Mouse (Mus musculus): ENCODE results near the gene Zim1. TPM values are rescaled to one million over a fixed set of nuclear protein-coding genes. Genes with fewer than 3 reads are reported as not detected.

Gene Zim1
- 1 to 10 TPM; 7.8 to 9.6 TPM for total RNA-seq (2021)

DNA sequence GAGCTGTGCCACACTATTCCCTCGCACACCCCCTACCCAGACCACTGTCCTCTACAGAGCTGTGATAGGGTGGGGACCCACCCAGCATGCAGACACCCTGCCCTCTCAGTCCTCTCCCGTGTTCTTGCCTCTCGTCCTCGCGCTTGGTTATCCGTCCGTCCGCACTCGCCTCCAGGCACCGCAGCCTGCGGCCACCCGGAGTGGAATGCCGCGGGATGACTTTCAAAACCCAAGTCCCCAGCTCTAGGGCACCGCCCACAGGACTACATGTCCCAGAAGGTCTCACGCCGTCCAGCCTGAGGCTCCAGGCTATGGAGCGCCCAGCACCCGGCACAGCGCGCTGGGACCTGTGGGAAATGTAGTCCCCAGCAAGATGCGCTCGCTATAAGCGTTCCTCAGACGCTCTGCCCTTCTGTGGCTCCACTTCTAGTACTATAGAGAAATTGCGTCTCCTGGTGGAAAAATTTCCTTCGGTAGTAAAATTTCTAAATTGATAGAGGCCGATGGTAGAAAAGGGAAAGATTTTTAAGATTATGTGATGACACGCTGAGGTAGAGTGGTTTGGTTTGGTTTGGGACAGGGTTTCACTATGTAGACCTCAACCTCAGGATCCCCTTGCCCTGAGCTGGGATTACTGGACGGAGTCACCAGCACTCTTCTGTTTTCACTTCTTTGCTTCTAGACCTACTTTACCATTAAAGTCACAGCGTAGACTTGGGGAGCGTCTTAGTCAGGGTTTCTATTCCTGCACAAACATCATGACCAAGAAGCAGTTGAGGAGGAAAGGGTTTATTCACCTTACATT is at the start of gene Zim1:
Zim1 (minus strand) TSS at position 210 of the 805 bp plus-strand sequence.
- intact Hi-C loops (cut with DNase I): loop anchor here (10.0 kb wide), 1 partner anchor 332 kb away; the partner anchor contains the start of gene Zfp78
- DNase-seq: peak; percentile 89 to 91

DNA sequence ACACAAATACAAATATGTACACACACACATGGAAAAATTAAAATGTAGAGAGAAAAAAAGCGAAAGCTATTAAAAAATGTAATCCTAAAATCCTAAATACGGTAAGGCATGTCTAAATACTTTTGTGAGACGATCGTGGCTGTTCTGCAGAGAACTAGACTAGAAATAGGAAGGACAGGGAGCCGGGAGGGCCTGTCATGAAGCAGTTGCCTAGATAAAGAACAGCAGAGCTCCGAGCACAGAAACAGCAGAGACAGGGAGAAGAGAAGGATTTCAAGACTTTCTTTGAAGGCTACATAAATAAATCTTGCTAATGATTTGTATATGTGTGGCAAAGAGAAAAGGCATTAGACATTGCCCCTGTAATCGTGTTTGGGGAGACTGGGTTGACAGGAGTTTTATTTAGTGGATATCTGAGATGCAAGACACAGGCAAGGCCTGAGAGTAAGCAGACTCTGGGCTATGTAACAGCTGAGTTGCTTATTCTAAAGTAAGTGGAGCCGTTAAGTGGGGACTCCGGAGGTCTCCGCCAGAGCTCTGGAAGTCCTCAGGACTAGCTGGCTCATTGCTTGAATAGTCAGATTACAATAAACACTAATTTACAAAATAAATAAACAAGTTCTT is 48.1 kb upstream of the Zim1 start:
- intact Hi-C loops (cut with DNase I): no loop called here
- no peak for DNase-seq

DNA sequence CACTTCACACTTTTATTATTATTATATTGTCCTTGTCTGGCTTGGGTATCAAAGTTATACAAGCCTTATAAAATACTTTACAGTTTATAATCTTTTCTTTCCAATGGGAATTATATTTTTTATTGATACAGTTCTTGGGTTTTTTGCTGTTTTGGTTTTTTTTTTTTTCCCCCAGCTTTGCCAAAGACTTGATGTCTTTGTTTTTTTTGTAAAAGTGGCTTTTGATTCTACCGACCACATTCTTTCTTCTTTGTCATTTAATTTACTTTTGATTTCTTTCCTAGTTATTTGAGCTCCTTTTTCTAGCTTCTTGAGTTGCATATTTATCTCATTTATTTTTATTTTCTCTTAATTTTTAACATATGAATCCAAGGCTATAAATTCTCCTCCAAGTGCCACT is 39.8 kb upstream of the Zim1 start:
- intact Hi-C loops (cut with DNase I): no loop called here

DNA sequence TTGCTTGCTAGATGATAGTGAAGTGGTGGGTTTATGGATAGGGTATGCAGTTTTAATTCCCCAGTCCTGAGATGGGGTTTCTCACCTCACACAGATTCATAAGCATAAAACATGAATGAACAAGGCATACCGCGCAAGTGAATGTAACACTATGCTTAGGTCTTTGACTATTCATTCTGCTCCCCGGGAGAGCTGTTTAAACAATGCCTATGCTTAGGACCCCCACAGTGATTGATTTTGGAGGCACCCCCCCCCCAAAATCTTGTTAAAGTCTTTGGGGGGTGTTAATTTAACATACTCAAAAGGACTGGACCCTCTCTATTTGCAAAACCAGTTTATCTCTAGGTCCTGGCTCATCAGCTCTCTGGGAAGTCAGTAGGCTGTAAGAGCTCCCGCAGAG is 35.7 kb upstream of the Zim1 start:
- DNase-seq: no peak
- intact Hi-C loops (cut with DNase I): no loop called here

More for the DNA sequence above, 39.8 kb upstream of the Zim1 start:
- no peak for DNase-seq

DNA sequence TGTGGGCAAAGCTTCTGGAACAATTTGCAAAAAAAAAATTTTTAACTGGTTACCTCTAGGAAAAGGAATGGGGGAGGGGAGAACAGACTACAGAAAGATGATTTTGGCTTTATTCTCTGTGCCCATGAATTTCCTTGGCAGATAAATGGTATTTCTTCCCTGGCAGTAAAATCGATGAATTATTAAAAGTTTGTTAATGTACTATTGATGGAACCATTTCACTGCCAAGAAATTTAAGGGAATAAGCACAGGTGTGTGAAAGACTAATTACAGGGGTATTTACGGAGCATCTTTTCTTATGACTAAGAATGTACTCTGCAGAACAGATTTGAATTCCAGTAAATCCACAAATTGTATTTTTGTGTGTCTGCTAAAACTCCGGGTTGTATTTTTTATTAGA is 35.1 kb upstream of the Zim1 start:
- intact Hi-C loops (cut with DNase I): no loop called here

DNA sequence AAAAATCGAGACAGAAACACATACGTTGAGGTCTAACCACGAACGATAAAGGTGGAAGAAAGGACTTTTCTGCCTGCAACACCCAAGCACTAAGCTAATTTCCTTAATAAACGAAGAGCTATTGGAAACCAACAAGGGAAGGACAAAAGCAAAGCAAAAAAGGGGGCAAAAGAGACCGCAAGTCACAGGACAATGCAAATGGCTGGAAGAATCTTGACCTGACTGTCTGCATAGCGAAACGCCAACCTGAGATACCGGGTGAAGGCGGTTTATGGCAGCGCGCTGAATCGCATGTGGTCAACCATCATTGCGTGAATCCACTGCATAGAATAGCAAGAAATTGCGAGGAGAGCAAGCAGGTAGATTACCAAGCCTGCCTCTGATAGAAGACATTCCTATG is 34.6 kb upstream of the Zim1 start:
- intact Hi-C loops (cut with DNase I): no loop called here
- DNase-seq: peak; percentile 9 to 11

More for the DNA sequence above, 35.1 kb upstream of the Zim1 start:
- DNase-seq: no peak

DNA sequence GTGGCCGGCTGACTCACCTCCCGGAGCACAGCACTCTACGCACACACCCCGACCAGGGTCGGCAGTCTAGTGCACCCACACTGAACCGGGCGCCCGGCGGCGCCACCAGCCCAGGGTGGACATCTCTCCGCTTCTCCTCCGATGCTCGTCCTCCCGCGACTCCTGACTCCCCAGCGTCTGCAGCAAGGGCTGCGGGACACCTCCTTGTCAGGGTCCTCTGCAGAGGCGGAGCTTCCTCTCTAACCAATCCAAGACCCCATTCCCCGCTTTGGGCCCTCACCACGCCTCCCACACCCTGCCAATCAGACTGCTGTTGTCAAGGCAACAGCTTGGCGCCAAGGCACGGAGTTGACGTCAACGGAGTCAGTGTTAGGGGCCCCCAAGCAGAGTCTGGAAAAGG is 34.0 kb upstream of the Zim1 start, which contains the start of the genes Peg3 and Usp29:
Peg3 (minus strand) TSS at position 191 of the 400 bp plus-strand sequence.
Usp29 (plus strand) TSS at position 338 of the 400 bp plus-strand sequence.
- intact Hi-C loops (cut with DNase I): no loop called here
- peak; percentile 88 to 89 for DNase-seq

DNA sequence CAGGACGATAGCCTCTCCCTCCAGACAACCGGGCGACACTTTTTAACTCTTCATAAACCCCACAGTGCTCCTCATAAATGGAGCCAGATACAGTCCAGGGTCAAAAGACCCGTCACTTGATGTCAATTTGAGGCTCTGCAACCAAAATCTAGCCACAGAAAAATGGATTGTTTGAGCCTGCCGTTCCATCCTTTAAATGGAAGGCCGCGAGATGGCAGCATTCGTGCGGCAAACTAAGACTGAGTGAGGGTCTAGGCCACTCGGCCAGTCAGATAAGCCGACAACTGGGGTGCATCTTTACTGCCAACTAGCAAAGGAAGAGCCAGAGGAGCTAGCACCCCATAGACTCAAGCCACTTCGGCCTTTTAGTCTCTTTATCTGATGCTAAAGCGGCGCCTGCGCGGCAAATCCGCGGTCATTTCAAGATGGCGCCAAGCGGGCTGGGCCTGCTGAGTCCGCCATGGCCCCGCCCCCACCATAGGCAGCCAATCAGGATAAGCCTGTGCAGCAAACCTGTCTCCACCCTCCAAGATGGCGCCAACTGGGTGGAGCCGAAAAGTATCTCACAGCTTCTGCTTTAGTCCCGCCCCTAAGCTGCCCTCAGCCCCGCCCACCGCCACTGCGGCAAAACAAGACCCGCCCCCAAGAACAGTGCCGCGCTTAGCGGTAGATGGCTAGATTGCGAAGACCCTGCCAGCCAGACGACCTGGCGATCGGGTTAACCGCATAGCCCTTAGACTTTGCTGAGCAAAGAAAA is 33.0 kb upstream of the Zim1 start:
- DNase-seq: peak; percentile 96 to 97
- intact Hi-C loops (cut with DNase I): no loop called here

DNA sequence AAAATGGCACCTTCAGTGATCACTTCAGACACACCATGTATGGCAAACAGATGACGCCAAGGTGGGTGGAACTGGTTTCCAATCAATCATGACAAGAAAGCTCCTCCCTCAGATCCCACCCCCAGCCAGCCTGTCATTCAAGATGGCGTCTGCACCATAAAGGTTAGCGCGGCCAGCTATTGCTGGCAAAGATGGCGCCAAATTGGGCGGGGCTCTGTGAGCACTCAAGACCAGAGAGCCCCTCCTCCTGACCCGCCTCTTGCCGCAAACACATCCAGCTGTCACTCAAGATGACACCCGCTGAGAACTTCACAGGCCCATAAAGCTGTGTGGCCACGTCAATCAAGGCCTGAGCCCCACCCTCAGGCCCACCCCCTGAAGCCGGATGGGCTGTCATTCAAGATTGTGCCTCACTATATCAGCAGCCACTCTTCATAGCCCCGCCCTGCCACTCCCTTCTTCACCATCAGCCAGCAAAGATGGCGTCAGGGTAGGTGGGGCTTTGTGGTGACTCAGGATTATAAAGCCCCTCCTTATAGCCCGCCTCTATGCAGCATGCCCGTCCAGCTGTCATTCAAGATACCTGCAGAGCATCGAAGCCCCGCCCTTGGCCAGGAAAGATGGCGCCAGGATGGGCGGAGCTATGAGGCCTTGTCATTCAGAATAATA is 32.1 kb upstream of the Zim1 start:
- intact Hi-C loops (cut with DNase I): no loop called here
- DNase-seq: peak; percentile 94

DNA sequence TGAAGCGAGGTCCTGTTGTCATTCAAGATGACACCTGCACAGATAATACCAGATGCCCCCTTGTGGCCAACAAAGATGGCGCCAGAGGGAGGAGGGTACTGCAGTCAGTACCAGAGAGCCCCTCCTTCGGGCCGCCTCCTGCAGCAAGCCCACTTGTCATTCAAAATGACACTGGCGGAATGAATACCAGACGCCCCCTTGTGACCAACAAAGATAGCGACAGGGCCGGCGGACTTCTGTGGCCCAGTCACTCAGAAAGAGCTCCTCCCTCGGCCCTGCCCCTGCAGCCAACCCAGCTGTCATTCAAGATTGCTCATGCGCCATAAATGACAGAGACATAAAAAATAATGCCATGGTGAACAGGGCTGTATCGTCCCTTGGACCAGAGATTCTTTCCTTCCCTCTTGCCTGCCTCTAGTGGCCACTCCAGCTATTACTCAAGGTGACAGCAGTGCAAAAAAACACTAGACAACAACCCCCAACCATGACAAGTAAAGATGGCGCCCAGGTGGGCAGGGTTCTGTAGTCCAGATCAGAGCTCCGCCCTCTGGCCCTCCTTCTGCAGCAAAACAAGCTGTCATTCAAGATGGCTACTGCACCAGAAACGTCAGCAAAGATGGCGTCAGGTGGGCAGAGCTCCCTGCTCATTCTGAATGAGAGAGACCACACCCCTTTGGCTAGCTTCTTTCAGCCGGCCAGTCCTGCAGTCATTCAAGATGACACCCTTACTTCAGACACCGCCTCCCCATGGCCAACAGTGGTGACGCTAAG is 31.3 kb upstream of the Zim1 start:
- peak; percentile 87 to 91 for DNase-seq

DNA sequence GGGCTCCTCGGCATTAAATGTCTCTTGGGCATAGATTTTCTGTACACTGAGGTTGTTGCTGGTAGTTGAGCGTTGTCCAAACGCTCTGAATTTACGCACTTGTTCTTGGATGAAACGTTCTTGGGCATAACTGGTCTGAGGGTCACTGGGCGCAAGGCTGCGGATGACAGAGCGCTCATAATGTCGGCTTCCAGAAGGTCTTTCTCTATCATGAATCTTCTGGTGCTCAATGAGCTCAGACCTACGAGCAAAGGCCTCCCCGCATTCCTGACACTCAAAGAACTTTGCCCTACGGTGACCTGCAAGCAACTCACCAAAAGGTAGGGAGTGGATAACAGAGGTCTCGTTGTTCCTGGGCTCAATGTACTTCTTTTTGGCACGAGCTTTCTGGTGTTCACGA is 13.1 kb upstream of the Zim1 start:
- intact Hi-C loops (cut with DNase I): no loop called here
- DNase-seq: no peak

More for the DNA sequence above, 31.3 kb upstream of the Zim1 start:
- intact Hi-C loops (cut with DNase I): loop anchor here (1.0 to 2.0 kb wide), 3 partner anchors 67 to 365 kb away; partner anchors contain the start of gene Zfp78

DNA sequence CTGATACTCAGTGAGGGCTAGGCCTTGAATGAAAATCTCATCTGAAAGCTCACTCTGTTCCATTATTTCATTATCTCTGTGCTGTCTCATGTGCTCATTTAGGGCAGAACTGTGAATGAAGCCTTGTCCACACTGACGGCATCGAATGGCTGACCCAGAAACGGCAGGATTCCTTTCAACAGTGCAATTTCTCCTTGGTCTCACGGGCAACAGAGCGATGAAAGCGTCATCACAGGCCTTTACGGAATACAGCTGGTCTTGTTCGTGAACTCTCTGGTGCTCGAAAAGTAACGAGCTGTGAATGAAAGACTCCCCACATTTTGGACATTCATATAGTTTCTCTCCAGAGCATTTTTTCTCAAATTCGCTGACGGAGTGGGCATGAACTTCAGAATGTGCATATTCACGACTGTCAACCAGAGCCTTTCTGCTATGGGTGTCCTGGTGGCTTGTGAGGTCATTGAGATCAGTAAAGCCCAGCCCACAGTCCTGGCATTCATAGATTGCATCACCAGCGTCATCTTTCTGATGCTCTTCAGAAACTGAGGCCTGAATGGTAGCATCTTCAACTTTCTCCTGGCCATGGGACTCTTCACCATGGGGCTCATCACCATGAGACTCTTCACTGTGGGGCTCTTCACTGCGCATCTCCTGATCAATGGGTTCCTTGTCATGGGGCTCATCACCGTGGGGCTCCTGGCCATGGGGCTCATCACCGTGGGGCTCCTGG is 12.4 kb upstream of the Zim1 start:
- intact Hi-C loops (cut with DNase I): no loop called here

DNA sequence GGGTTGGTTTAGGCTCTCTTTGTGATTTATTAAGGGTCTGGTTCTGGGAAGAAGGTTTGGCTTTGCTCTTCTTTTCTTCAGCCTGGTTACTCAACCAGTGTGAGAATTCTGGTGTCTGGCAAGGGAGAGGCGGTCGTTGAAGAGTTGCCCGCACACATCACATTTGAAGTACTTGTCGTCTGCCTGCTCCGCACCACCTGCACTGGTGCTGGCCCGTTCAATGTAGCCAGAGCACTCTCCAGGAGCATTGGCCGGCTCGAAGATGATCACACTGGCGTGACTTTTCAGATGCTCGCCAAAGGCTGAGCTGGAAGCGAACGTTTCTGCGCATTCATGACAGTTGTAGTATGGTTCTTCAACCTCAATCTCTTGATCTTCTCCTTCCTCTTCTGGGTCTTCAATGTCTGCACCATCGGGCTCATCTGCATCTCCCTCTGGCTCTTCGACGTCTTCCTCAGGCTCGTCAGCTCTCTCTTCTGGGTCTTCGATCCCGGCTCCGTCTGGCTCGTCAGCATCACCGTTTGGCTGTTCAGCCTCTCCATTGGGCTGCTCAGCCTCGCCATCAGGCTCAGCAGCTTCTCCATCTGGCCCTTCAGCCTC is 11.3 kb upstream of the Zim1 start:
- no peak for DNase-seq
- intact Hi-C loops (cut with DNase I): no loop called here

More for the DNA sequence above, 12.4 kb upstream of the Zim1 start:
- DNase-seq: peak; percentile 24 to 31

DNA sequence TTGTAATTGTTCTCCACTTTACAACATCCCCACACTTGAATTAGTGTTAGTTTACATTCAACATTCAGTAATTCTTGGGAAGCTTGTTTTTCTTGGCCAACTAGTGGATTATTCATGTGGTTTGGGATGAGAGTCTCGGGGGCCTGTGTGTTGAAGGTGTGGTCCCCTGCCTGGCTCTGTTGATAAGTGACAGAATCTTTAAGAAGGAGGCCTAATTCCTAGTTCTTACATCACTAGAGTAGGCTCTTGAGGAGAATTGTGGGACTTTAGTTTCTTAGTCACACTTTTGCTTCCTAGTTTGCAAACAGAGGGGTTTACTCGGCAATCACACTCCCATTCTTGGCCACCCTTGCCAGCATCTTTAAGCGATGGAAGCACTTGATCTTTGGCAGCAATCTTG is 3.0 kb upstream of the Zim1 start:
- DNase-seq: no peak
- intact Hi-C loops (cut with DNase I): loop anchor here (10.0 kb wide), 1 partner anchor 334 kb away; the partner anchor contains the start of gene Zfp78

DNA sequence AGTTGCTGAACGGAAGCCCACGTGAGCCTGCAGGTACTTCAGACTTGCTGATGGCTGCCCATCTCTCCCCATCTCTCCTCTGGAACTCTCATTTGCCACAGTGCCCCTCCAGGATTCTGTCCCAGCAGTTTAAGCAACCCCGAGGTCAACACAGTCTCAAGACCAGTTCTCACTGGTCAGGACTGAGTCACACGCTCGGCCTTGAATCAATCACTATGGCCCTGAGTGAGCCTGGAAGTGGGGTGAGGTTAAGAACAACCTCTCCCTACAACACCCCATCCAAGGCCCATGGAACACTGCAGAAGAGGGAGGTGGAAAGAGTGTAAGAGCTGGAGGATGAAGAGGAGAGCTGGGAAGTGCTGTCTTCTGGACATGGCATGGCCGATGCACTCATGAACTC is 10.7 kb downstream of the Zim1 start:
- no peak for DNase-seq
- intact Hi-C loops (cut with DNase I): no loop called here

DNA sequence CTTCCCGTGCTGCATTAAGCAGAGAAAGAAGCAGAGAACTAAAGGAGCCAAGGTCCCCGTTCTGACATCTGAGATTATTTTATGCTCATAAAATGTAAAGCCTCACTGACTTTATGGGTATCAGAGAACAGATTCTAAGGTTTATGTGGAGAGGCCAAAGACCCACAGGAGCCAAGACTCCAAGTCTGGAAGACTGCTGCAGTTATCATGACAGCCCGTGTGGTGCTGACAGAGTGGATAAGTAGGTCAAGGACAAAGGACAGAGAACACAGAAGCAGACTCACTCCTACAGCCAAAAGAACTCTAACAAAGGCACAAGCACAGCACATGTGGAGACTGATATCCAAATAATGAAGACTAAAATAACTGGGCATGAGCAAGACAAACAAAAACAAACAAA is 29.5 kb downstream of the Zim1 start:
- peak; percentile 33 to 35 for DNase-seq
- intact Hi-C loops (cut with DNase I): no loop called here

DNA sequence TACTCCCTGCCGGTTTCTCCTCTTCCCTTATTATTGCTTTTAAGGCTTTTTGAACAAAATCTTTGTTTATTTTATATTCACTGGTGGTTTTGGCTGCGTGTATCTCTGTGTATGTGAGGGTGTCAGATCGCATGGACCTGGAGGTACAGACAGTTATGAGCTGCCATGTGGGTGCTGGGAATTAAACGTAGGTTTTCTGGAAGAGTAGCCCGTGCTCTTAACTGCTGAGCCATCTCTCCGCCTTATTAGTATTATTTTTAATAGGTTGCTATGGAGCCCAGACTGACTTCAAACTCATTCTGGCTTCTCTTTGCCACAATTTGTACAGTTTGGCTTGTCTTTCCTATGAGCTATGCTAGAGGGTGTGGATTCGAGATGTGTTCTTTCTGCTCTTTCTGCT is 32.8 kb downstream of the Zim1 start:
- intact Hi-C loops (cut with DNase I): no loop called here
- no peak for DNase-seq

DNA sequence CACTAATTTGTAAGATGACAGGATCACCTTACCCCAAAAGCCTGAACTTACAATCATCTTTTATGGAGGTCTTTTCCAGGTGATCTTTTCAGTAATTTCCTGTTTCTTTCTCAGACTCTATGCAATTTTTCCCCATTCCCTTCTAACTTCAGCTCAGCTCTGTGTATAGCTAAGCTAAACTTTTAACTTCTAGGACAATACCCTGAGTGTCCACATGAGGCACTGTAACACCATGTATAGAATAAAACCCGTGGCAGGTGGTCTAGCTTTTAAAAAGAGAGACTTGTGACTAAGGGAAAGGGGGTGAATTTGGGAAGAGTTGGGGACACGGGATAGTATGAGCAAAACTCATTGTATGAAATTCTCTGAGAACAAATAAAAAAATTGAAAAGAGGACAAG is 36.6 kb downstream of the Zim1 start:
- intact Hi-C loops (cut with DNase I): loop anchor here (1.0 to 10.0 kb wide), 4 partner anchors 67 to 305 kb away; no protein-coding TSS in a partner anchor
- DNase-seq: peak; percentile 42 to 64

Measured in heart, postnatal 10 days (tissue).